Mouse (Mus musculus) heart, postnatal 0 days (tissue): ENCODE results near the gene Rac1. TPM values are rescaled to one million over a fixed set of nuclear protein-coding genes. Genes with fewer than 3 reads are reported as not detected.

Source experiments
- ATAC-seq: fragments of 200-750 bp; cut with Nextera tagmentation; 2 replicates; pipeline ENCODE4 v1.8.0; 2017; ENCODE audit warnings: low read depth, moderate number of reproducible peaks, moderate library complexity; ENCODE audit not compliant: insufficient read depth
- DNase-seq: peaks from one replicate; pipeline ENCODE4 v3.0.0-alpha.2; 2016; ENCODE audit warnings: low spot score
- H3K27ac ChIP-seq: fragments of 300-500 bp; sonication (generic); 2 replicates; pipeline ENCODE4 v1.5.1; 2014; ENCODE audit warnings: low read depth, mild to moderate bottlenecking
- H3K27me3 ChIP-seq: fragments of 300-500 bp; sonication (generic); 2 replicates; pipeline ENCODE4 v1.6.1; 2014; ENCODE audit warnings: low read length, mixed read lengths; ENCODE audit not compliant: control insufficient read depth, insufficient read depth
- H3K36me3 ChIP-seq: fragments of 300-500 bp; sonication (generic); replicated peaks from 2 replicates; pipeline ENCODE4 v1.6.1; 2014; ENCODE audit warnings: low read length, mixed read lengths; ENCODE audit not compliant: control insufficient read depth, insufficient read depth
- H3K4me1 ChIP-seq: fragments of 300-500 bp; sonication (generic); 2 replicates; pipeline ENCODE4 v1.6.1; 2014; ENCODE audit warnings: antibody characterized with exemption; ENCODE audit not compliant: control insufficient read depth, insufficient read depth
- H3K4me2 ChIP-seq: fragments of 300-500 bp; sonication (generic); 2 replicates; pipeline ENCODE4 v1.6.1; 2014; ENCODE audit warnings: low read depth, mild to moderate bottlenecking, low read length, moderate library complexity
- H3K4me3 ChIP-seq: fragments of 300-500 bp; sonication (generic); 2 replicates; pipeline ENCODE4 v1.5.1; 2014; ENCODE audit warnings: low read depth, low read length
- H3K9ac ChIP-seq: fragments of 300-500 bp; sonication (generic); replicated peaks from 2 replicates; pipeline ENCODE4 v1.6.1; 2014; ENCODE audit warnings: low read depth, low read length, mixed read lengths
- H3K9me3 ChIP-seq: fragments of 300-500 bp; sonication (generic); replicated peaks from 2 replicates; pipeline ENCODE4 v1.6.1; 2016; ENCODE audit warnings: low read length; ENCODE audit not compliant: control insufficient read depth
- CTCF ChIP-seq: IDR thresholded peaks from 2 replicates; pipeline ENCODE4 v1.5.1; 2016; ENCODE audit warnings: antibody characterized with exemption, control low read depth, low read depth
- EP300 ChIP-seq: IDR thresholded peaks from 2 replicates; pipeline ENCODE4 v1.6.1; 2016; ENCODE audit warnings: antibody characterized with exemption, low read depth
- WGBS: fragments of 180-500 bp; shearing (Covaris S2); extraction: QIAGEN DNeasy Blood & Tissue Kit; methylation state at CpG from one replicate; pipeline ENCODE4 v1.1.7; 2014; 5-methylcytosine and 5-hydroxymethylcytosine counted together
- polyA plus RNA-seq: library from polyadenylated mRNA; unstranded; fragments of >200 nt; fragmentation: Nextera tagmentation; extraction: Ambion mirVana; gene quantifications from 2 replicates; pipeline ENCODE4 v1.2.1, GENCODE M21; 2015
- total RNA-seq: library from RNA; depleted of rRNA; stranded (reverse); fragments of >200 nt; gene quantifications from 2 replicates; pipeline ENCODE4 v1.2.3, GENCODE M21; 2014; ENCODE audit warnings: low replicate concordance

Rac1 gene
- total and polyA plus RNA-seq, 2 experiments from 2014 or later = 135 to 241 TPM

- Histone ChIP-seq H3K27ac (no peak overlapping the region), H3K9me3 (no peaks in the 10 kb centered on the region), H3K4me3 (no peak overlapping the region), H3K9ac (no peak overlapping the region), H3K27me3 (no peaks in the 10 kb centered on the region), H3K4me1 (no peaks in the 10 kb centered on the region), H3K4me2 (no peak overlapping the region), H3K36me3 (no peaks in the 10 kb centered on the region)
- no peak for DNase-seq
- ATAC-seq = no peak
- WGBS = 44% methylated on average over 2 of the region's 2 CpGs
- no peak for TF ChIP-seq EP300
- no peak for TF ChIP-seq CTCF
Observed at GRCm38 (mm10) chr5:143537022-143537421, 9.2 kb upstream of the Rac1 start.

- H3K36me3 ChIP-seq = no peaks in the 10 kb centered on the region
- H3K9ac ChIP-seq = no peak overlapping the region
- TF ChIP-seq CTCF (no peak), EP300 (no peak)
- H3K27me3 ChIP-seq = no peaks in the 10 kb centered on the region
- no peak for ATAC-seq
- no peaks in the 10 kb centered on the region for H3K4me1 ChIP-seq
- 84% methylated on average over 4 of the region's 4 CpGs for WGBS
- H3K27ac ChIP-seq = no peak overlapping the region
- H3K9me3 ChIP-seq = no peaks in the 10 kb centered on the region
- no peak for DNase-seq
- H3K4me2 ChIP-seq = no peak overlapping the region
- H3K4me3 ChIP-seq = no peak overlapping the region
Observed at GRCm38 (mm10) chr5:143534922-143535321, 7.1 kb upstream of the Rac1 start.

- 63% methylated on average over 7 of the region's 7 CpGs for WGBS
- ATAC-seq = no peak
Observed at GRCm38 (mm10) chr5:143530715-143531114, 2.9 kb upstream of the Rac1 start.

GRCm38 (mm10) chr5:143528308-143528683 lies 460 bp upstream of the Rac1 start:
- Histone ChIP-seq H3K27ac (peak overlapping the region; percentile 100), H3K4me2 (peak overlapping the region; percentile 72), H3K9me3 (no peaks in the 10 kb centered on the region), H3K36me3 (no peaks in the 10 kb centered on the region), H3K4me1 (peaks cover 20% of the 10 kb centered on the region), H3K4me3 (peak overlapping the region; percentile 99), H3K9ac (peak overlapping the region; percentile 100), H3K27me3 (no peaks in the 10 kb centered on the region)
- WGBS = 11% methylated on average over 7 of the region's 7 CpGs
- DNase-seq = no peak
- no peak; the same call in 1 of the 2 replicates for ATAC-seq
- TF ChIP-seq CTCF = no peak
- TF ChIP-seq EP300 = no peak

More at GRCm38 (mm10) chr5:143530715-143531114, 2.9 kb upstream of the Rac1 start:
- TF ChIP-seq EP300 = no peak
- TF ChIP-seq CTCF = no peak
- no peak overlapping the region for H3K27ac ChIP-seq
- H3K4me3 ChIP-seq = no peak overlapping the region
- no peak overlapping the region for H3K9ac ChIP-seq
- no peak overlapping the region for H3K4me2 ChIP-seq
- DNase-seq = no peak
- no peaks in the 10 kb centered on the region for H3K27me3 ChIP-seq
- H3K9me3 ChIP-seq = no peaks in the 10 kb centered on the region
- peaks cover 2% of the 10 kb centered on the region for H3K4me1 ChIP-seq
- no peaks in the 10 kb centered on the region for H3K36me3 ChIP-seq

GRCm38 (mm10) chr5:143526698-143527331 lies 1.0 kb downstream of the Rac1 start:
- 0 out of 2 replicates have a peak, but pooled peaks cover 3% of the 10 kb centered on the region for H3K36me3 ChIP-seq
- peaks cover 26% of the 10 kb centered on the region for H3K4me1 ChIP-seq
- no peaks in the 10 kb centered on the region for H3K27me3 ChIP-seq
- DNase-seq (peak; percentile 40), ATAC-seq (no peak)
- H3K4me2 ChIP-seq = peak overlapping the region; percentile 72
- WGBS = 1% methylated on average over 28 of the region's 28 CpGs
- peak overlapping the region; percentile 100 for H3K27ac ChIP-seq
- peak overlapping the region; percentile 99 for H3K4me3 ChIP-seq
- no peaks in the 10 kb centered on the region for H3K9me3 ChIP-seq
- H3K9ac ChIP-seq = peak overlapping the region; percentile 100
- TF ChIP-seq EP300 (no peak), CTCF (no peak)
